Mouse (Mus musculus) E14TG2a.4 (cell line): ENCODE results near the gene Rab40b.

Experiments used
- CTCF ChIP-seq: conservative IDR thresholded peaks from 2 replicates; pipeline ENCODE4 v1.5.1; 2014; ENCODE audit warnings: low read length
- POU5F1 ChIP-seq: IDR thresholded peaks from 2 replicates; pipeline ENCODE4 v1.6.1; 2014; ENCODE audit warnings: low read length, borderline replicate concordance

GRCm38 (mm10) chr11:121392405-121392804 is 4.4 kb upstream of the Rab40b start:
- no peak for TF ChIP-seq CTCF
- TF ChIP-seq POU5F1: no peak
